Mouse (Mus musculus) C2C12 (cell line): ENCODE data around the gene Shld1.

ENCODE experiments used
- CTCF ChIP-seq: IDR thresholded peaks from one replicate; pipeline ENCODE4 v1.5.1; 2011; ENCODE audit not compliant: control insufficient read depth, insufficient read depth, insufficient read length
- USF1 ChIP-seq: IDR thresholded peaks from one replicate; pipeline ENCODE4 v1.6.1; 2011; ENCODE audit warnings: low read depth, mild to moderate bottlenecking, control low read depth, moderate library complexity

- TF ChIP-seq CTCF, result no peak
- no peak for TF ChIP-seq USF1
These were observed 30.8 kb downstream of the Shld1 start for GRCm38 (mm10) chr2:132717537-132717912.
